Mouse (Mus musculus): ENCODE data around the gene Reln.

Reln gene

DNA sequence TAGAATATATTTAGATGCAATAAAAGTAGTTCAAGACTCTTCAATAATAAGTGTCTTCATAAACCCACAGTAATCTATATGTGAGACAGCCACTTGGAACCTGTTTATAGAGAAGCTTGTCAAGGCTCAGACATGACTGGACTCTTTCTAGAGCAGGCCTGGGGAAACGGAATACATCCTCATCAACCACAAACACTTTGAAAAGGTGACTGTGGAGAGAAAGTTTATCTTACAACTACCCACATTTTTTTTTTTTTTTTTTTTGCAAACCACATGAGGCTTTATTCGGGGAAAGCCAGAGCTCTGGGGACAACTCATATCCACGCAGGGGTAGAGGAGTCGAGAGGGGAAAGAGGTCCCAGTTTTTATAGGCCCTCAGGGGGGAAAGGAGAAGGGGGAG, 36.6 kb downstream of the Reln start:
- no peak for DNase-seq (ENCODE audit: low spot score in 2 of 2)

GRCm38 (mm10) chr5:22307072-22307471, 37.4 kb downstream of the Reln start:
- no peak for DNase-seq (ENCODE audit: low spot score in 2 of 2)

- no peak for DNase-seq (ENCODE audit: low spot score in 2 of 2)
Observed at GRCm38 (mm10) chr5:22303709-22304108, 40.8 kb downstream of the Reln start.

- peak; percentile 1 to 8 for DNase-seq (ENCODE audit: low spot score in 2 of 2)
Observed at GRCm38 (mm10) chr5:22302309-22302708, 42.2 kb downstream of the Reln start.

DNA sequence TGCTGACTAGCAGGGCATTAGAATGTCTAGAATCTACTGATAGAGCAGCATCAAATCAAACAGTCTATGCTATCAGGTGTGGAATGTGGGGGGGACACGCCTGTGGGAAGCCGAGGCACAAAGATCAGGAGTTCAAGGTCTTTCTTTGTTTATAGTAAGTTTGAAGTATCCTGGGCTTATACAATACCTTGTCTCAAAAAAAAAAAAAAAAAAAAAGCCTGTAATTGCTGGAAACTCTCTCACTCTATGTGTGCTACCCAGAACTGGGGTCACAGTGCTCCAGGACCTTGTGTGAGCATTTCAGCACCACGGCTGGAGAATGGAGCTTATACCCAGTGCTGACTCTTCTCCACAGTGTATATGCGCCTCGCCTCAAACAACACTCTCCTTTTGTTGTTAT, 43.7 kb downstream of the Reln start:
- DNase-seq (ENCODE audit: low spot score in 2 of 2) = no peak

GRCm38 (mm10) chr5:22300046-22300445, 44.5 kb downstream of the Reln start:
- no peak for DNase-seq (ENCODE audit: low spot score in 2 of 2)

DNA sequence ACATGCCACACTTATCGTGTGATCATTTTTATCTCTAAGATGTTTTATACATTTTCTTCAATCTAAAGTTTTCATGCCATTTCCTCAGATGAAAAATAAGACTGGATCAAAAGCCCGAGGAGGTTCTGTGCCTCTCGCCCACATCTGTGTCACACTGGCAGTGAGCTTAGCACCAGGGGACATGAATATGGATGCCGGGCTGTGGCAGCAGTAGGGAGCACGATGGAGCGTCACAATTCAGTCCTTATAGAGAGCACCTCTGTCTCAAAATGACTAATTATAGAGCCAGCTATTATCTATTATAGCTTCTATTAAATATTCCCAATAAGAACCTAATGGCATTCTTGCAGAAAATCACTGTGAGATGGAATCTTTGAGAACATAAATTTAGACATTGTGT, 49.3 kb downstream of the Reln start:
- DNase-seq (ENCODE audit: low spot score in 2 of 2) = no peak

- no peak for DNase-seq (ENCODE audit: low spot score in 2 of 2)
Observed at GRCm38 (mm10) chr5:22291409-22291808, 53.1 kb downstream of the Reln start.

DNA sequence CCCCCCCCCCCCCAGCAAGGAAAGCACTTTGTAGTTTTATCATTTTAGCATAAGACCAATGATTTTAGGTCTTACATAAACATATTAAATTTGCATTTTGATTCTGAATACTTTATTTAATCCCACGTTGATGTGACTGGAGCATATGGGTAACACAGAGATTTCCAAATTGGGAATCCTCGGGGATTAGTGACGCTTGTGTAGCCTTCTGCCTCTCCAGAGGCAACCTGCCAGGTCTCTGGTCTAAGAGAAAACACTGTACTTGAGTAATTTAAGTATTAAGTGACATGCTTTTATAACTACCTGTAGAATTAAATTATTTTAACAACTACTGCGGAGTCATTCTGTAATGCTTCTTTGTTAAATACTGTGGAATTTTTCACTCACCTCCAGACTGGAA, 59.1 kb downstream of the Reln start:
- no peak for DNase-seq (ENCODE audit: low spot score in 2 of 2)

- no peak for DNase-seq (ENCODE audit: low spot score in 2 of 2)
Observed at GRCm38 (mm10) chr5:22282141-22282665, 62.3 kb downstream of the Reln start.

GRCm38 (mm10) chr5:22280534-22281164, 63.9 kb downstream of the Reln start:
- DNase-seq (ENCODE audit: low spot score in 2 of 2) = no peak

DNA sequence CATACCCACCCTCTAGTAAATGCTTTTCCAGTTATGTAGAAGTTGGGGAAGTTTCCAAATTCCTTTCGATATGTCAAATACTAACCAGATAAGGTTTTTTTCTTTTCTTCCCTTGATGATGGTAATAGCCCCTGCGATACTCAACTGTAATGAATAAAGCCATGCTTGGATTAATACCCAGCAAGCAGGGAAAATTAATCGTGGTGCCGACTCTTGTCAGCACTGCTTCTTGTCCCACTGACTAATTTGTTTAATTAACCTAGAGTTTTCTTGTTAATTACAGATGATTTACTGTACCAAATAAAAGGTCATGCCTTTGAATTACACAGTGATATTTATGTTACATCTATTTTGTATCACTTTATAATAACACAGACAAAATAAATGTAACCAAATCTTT, 65.3 kb downstream of the Reln start:
- no peak for DNase-seq (ENCODE audit: low spot score in 2 of 2)

- DNase-seq (ENCODE audit: low spot score in 2 of 2) = no peak
Observed at GRCm38 (mm10) chr5:22274134-22274533, 70.4 kb downstream of the Reln start.

DNA sequence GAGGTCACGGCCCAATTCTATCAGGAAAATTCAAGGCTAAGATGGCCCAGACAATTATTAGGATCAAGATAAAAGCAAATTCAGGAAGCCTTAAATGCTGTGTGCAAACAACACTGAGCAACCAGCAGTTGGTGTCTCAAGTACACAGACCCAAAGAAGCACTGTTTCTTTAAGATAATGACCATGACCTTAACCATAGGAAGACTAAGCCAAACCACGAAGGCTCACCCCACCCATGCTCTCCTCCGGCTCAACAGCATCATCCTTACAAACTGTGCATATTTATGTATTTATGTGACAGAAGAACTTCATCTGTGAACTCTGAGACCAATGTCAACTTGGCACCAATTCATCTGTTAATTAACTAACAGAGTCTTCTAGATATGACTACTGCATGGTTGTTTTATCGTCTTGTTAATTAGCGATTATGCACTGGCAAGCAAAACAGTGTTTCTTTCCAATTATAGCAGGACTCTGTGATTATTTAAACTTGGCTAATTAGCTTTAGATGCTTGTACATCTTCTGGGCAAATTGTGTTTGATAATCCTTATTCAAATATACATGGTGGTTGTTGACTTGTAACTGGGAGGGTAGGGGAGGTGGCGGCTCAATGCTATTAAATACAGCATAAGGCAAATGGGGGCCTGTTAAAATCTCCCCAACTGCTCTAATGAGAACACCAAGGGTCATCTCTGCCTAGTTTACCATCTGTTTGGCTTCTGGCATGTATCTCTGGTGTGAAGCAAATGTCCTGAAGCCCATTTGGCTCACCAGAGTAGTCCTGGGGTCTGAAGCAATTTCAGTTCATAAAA, 77.8 kb downstream of the Reln start:
- no peak for DNase-seq (ENCODE audit: low spot score in 2 of 2)

DNA sequence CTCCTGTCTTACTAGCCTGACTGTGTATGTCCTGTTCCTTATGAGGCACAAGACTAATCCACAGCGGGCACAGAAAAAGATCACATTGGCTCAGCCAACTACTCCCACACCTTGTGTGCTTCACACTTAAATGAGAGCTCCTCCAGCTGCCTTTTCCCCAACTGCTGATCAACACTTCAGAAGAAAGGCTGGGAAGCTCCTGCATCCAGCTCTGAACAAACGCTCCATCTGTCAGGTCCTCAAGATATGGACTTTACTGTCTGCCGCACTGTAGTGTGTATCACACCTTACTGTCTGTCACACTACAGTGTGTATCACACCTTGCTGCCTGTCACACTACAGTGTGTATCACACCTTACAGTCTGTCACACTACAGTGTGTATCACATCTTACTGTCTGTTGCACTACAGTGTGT, 82.1 kb downstream of the Reln start:
- no peak for DNase-seq (ENCODE audit: low spot score in 2 of 2)

- DNase-seq (ENCODE audit: low spot score in 2 of 2) = no peak
Observed at GRCm38 (mm10) chr5:22255346-22255745, 89.2 kb downstream of the Reln start.

DNA sequence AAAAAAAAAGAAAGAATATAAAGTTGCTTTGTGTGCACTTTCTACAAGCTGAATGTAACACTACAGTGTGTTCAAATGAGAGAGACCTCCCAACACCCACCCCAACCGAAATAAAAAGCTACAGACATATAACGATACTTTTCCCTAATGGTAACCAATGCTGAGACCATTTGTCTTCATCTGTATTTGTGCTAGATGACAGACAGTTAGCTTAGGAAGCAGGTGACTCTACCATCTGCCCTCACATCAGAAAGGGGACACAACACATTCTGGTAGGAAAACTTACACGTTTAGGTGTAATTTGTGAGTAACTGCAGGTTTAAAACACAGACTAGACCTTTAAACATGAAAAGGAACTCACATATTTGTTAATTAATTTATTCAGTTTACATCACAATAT, 90.6 kb downstream of the Reln start:
- DNase-seq (ENCODE audit: low spot score in 2 of 2) = no peak

GRCm38 (mm10) chr5:22253318-22253717, 91.2 kb downstream of the Reln start:
- no peak for DNase-seq (ENCODE audit: low spot score in 2 of 2)

- no peak for DNase-seq (ENCODE audit: low spot score in 2 of 2)
Observed at GRCm38 (mm10) chr5:22247850-22248249, 96.7 kb downstream of the Reln start.

DNA sequence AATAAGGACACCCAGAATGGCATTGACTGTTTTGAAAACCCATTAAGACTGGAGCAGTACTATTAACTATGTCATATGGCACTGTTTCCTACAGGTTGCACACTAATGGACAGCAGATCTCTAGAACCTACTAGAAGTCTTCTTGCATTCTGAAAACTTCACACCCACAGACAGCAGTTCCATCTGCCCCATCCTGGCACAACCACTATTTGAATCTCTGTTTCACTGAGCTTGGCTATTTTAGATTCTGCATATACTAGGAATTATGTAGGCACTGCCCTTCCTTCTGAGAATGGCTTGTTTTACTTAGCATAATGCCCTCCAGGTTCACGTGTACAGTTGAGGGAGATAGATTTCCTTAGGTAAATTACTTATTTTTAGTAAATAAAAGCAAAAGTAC, 99.4 kb downstream of the Reln start:
- DNase-seq (ENCODE audit: low spot score in 2 of 2) = no peak

DNA sequence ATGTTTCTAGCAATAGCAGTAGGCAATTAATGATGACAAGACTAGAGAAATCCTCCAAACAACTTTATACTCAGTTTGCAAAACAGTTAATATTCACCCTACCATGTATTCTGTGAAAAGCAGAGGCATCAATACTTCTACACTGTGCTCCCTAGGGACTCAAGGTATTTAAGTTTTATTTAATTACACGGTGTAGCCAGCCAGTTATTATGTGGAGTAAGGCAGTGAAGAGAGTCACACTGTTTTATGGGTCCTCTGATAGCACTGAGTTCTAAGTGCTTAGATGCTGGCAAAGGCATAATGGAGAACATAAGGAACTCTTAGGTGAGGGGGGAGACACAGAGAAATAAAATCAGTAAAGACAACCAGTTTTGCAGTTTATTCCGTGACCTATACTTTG, 101.0 kb downstream of the Reln start:
- DNase-seq (ENCODE audit: low spot score in 2 of 2) = no peak

GRCm38 (mm10) chr5:22241560-22241959, 102.9 kb downstream of the Reln start:
- no peak for DNase-seq (ENCODE audit: low spot score in 2 of 2)

DNA sequence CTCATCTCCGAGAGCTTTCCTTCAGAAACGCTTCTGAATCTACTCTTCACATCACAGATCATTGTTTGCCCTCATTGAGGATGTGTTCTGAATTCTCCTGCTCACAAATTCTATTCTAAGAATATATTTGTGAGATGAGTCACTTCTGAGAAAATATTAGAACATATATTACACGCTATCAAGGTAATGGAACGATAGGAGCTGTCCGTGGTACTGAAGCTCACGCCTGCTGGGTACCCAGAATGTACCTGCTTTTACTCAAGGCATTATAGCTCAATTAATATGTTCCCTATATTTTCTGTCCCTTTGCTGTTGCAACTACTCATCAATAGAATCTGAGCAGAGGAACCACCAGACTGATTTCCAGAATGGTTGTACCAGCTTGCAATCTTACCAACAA, 107.7 kb downstream of the Reln start:
- no peak for DNase-seq (ENCODE audit: low spot score in 2 of 2)

Measured in heart, adult 9 months (tissue).